Mouse (Mus musculus): Measurements from ENCODE around the gene Nek8. TPM values are rescaled to one million over a fixed set of nuclear protein-coding genes. Genes with fewer than 3 reads are reported as not detected.

Gene Nek8
- total RNA-seq, 2 experiments from 2014 or later: 0.99 to 1.2 TPM

- DNase-seq: no peak
These were observed 10.3 kb downstream of the Nek8 start for GRCm38 (mm10) chr11:78166161-78166560.

- peak; percentile 51 for DNase-seq
These were observed 10.7 kb downstream of the Nek8 start for GRCm38 (mm10) chr11:78165761-78166109.

DNA sequence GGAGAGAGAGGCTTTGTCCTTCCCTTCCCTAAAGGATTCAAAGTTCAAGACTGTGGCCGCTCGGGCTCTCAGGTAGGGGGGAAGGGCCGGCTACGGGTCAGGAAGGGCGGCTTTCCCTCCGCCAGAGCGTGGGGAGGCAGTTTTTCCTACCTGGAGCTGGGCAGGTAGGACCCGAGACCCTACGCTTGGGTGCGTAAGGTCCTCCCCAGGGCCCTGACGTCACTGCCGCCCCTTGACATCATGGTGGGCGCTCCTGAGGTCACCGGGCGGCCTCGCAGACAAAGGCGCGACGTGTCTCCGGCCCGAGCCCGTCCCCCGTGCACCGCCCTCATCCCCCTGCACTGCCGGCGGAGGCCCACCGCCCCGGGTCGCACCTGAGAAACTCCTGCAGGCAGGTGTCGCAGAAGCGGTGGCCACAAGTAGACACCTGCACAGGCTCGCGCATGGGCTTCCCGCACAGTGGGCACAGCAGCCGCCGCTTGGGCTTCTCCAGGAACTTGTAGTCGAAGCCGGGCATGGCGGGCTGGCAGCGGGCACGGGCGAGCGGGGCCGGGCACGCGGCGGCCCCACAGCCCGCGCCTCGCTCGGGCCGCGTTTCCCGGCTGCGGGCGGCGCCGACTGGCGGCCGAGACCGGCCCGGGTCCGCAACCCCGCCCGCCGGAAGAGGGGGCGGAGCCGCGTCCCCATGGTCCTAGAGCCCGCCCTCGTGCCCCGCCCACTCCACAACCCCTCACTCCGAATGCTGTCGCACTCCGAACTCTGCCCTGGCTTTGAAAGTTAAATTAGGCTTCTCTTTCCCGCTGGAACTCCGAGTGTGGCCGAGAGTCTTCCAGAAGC is 11.3 kb downstream of the Nek8 start, which contains the start of gene Traf4:
Gene Traf4, minus strand, starts transcription at position 666 of the 837 bp plus-strand sequence.
- DNase-seq: peak; percentile 85

- no peak for DNase-seq
These were observed 11.9 kb downstream of the Nek8 start for GRCm38 (mm10) chr11:78164604-78164923.

DNA sequence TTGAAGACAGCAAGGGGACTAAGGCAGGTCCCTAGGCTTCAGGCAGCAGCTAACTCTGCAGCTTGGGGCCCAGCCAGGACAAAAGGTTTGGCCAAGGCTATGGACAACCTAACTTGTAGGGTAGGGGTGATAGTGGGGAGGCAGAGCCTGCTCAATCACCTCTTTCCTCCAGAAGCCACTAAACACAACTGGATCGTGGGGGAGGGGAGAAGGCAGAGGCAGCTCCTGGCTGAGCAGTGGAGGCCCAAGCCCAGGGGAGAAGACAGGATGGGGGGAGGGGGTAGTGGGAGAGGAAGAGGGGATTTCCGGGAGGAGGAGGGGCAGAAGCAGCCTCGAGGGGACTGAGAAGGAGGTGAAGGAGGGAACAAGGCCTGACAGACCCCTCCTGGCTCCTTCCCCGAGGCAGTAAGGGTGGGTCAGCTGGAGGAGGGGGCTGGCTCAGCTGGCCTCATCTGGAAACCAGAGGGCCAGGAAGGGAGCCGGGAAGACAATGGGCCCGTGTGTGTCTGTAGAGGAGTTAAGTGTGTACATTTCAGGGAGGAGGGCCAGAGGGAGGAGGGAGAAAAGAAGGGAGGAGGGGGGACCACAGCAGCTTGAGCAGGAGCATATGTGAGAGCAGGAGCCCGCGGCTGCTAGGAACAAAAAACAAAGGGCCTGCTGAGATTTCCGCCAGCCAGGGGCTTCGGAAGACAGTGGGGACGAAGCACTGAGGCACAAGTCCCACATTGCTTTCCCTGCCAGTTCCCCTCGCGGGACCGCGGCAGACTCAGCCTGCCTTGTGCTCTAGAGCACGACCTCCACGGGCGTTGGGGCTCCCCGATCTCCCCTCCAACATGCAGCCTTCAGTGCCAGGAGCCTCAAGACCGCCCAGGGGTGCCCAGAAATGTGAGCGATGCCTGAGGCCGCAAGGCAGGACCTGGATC is 12.5 kb downstream of the Nek8 start:
- DNase-seq: peak; percentile 69

DNA sequence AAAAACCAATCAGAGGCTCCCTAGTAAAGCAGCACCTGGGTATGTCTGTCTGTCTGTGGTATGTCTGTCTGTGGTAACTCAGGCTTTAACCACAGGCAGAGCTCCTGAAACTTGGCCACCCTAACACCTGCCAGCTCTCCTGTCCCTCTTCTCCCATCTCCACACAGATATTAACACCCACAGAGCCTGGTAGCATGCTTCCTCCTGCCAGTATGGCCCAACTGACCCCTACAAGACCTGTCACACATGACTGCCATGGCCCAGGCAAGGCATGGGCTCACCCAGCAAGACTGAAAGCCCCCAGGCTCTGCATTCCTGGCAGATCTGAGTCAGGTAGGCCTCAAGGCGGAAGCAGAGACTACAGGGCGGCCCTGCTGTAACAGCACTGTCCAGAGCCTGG is 13.4 kb downstream of the Nek8 start:
- DNase-seq: no peak

DNA sequence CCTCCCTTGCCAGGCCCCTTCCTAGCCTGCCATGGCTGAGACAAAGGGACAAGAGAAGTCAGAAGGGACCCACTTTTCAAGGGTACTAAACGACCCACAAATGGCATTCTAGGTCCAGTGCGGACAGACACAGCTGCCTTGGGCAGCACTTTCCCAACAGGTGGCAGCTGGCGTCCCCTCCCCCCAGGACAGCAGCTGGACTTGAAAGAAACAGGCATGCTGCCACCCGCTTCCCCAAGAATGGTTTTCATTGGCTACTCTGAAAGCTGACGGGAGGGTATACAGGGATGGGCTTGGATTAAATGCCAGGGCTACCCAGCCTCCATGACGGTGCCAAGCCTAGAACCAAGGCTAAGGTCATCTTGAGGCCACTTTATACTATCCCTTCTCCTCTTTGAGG is 14.0 kb downstream of the Nek8 start:
- DNase-seq: peak; percentile 73

DNA sequence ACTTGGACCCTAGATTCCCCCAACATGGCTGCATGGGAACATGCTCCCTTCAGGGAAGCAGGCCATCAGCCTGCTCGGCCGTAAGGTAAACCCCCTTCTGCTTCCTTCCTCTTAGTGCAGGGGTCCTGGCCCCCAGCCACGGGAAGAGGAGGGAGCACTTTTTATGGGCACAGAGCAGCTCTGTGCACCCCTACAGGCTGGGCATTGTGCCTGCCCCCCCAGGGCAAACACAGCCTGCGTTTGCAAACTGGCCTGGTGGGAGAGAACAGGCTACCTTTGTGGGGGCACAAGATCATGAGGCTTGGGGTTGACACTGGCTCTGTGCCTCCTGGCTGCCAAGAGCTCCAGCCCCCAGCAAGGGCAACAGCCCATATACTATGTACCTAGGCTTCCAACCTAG is 14.5 kb downstream of the Nek8 start:
- DNase-seq: no peak

DNA sequence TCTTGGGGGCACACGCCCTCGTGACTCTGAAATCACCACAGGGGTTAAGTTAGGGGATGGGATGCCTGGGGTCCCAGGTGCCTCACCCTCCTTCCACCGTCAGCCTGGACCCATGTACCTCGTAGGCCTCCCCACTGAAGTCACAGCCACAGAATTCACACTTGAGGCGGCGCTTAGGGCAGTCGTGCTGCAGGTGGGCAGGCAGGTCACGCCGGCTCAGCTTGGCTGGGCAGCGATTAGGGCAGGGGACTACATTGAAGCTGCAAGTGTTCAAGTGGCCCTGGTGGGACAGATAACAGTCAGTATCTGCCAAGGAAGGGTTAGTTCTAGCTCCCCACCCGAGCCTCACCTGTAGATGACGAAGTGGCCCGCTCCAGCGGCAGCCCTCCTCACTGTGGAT is 15.3 kb downstream of the Nek8 start:
- DNase-seq: no peak

- DNase-seq: no peak
These were observed 15.8 kb downstream of the Nek8 start for GRCm38 (mm10) chr11:78160675-78161074.

DNA sequence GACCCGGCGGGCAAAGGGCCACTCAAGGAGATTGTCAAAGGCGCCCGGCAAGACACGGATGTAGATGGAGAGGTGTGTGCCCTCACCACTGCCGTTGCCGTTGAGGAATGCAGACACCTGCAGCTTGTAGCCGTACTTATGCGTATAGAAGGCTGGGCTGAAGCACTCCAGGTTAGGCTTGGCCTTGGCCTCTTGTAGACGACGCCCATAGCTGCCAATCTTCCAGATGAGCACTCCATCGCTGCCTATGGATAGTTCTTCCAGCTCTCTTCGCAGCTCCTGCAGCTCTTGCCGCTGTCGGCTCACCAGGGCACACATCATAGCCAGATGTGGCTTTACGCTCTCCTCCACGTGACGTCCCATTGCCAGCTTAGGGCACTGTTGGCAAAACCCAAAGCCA is 16.3 kb downstream of the Nek8 start:
- DNase-seq: no peak

- DNase-seq: no peak
These were observed 16.9 kb downstream of the Nek8 start for GRCm38 (mm10) chr11:78159557-78159956.

GRCm38 (mm10) chr11:78159096-78159495 is 17.4 kb downstream of the Nek8 start:
- DNase-seq: peak; percentile 62

- no peak for DNase-seq
These were observed 20.2 kb downstream of the Nek8 start for GRCm38 (mm10) chr11:78156156-78156699.

DNA sequence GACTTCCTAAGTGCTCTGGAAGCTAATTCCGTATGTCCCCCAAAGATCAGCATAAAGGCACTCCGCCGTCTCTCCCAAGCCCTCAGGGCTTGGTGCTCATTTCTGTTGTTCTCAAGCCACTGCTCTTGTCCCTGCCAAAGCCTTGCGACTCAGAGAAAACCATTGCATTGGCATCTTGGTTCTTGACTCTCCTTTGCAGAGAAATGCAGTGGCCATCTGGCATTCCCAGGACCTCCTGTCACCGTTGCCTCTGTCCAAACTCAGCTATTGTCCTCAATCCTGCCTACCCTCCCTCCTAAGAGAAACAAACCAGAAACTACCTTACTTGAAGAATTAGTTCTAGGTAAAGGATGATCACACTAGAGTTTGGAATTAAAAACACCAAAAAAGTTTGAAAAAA is 20.8 kb downstream of the Nek8 start:
- DNase-seq: no peak

DNA sequence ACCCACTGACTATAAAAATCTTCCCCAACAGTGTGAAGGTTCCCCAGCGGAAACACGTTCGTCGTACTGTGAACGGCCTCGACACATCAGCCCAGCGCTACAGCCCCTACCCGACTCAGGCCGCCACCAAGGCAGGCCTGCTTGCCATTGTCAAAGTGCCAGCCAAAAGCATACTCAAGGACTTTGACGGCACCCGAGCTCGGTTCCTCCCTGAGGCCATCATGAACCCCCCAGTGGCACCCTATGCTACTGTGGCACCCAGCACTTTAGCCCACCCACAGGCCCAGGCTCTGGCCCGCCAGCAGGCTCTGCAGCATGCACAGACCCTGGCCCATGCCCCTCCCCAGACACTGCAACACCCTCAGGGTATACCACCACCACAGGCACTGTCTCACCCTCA is 22.7 kb downstream of the Nek8 start:
- no peak for DNase-seq

- DNase-seq: peak; percentile 66
These were observed 23.9 kb downstream of the Nek8 start for GRCm38 (mm10) chr11:78152299-78153231.

GRCm38 (mm10) chr11:78151161-78151560 is 25.3 kb downstream of the Nek8 start:
- DNase-seq: no peak

DNA sequence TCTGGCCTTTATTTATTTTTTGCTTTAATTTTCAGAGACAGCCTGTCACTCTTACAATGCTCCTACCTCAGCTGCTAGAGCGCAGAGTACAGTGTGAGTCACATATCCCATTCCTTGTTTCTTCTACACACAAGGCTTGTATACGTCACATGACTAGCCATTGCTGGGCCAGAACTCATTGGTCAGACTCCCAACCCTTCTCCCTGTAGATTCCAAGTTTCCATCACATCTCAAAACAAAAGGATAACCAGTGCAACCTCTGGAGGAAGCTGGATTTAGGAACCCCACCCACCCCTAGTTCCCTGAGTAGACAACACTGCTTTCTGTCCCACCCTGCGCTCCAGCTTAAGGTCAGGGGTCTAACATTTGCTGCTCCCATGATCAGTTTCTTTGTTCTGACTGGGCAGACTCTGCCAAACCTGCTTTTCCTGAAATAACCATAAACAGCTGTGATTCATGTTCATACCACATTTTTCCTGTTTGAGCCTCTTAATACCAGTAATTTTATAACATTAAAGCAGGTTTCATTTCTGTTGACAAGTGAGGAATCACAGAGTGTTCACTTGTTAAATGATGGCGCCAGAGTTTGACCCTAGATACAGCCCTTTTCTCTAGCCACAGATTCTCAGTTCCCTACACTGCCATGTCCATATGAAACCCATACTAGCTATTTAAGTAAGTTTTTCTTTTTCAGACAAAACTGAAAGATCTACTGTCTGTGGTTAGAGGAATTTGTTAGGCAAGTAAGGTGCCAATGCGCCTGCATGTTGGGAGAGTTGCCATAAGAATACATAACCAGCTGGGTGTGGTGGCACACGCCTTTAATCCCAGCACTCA is 29.6 kb downstream of the Nek8 start:
- no peak for DNase-seq

DNA sequence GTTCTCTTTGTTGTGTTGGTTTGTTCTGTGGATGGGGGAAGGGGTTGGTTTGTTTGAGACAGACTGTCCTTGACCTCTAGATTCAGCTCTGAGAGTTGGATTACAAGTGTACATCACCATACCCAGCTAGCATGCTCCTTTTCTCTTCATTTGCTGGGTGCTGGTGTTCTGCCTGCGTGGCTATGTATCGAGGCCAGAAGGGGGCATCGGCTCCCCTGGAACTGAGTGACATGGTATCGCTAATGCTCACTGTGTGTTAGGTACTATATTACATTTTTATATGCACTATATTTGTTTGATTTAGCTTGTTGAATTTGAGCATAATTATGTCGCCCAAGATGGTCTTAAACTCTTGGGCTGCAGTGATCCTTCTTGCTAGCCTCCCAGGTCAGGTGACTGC is 30.3 kb downstream of the Nek8 start:
- no peak for DNase-seq

DNA sequence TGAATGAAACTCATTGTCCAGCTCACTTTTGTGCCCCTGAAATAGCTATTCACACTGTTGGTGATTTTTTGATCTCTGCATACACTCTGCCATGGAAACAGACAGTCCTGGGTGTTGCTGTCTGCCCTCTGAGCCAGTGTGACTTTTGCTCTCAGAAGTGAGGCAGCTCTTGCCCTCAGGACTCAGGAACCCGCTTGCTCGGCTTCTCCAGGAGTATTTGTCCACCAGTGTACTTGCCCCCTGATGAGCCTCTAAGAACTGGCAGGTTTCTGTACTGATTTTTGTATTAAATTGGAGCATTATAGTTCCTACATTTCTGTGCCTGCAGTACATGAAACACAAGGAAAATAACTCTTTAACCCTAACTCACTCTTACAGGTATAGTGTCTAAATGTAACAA is 33.0 kb downstream of the Nek8 start:
- DNase-seq: no peak

Data from gastrocnemius, postnatal 25 days (tissue).